Mouse (Mus musculus) left cerebral cortex, adult 2 months (tissue): ENCODE measurements around the gene Tnfsf9. TPM values are rescaled to one million over a fixed set of nuclear protein-coding genes. Genes with fewer than 3 reads are reported as not detected.
A peak's percentile ranks its signal among the peaks of the same experiment; 100 is the strongest.

Experiments
- DNase-seq, 2 experiments: peaks; one replicate each; pipeline ENCODE4 v3.0.0; 2021 to 2022; ENCODE audit warnings: low spot score in 2 of 2, mixed read lengths in 1 of 2; ENCODE audit errors: extremely low spot score in 1 of 2
- H3K27ac ChIP-seq: fragments of 200-600 bp; 2 replicates; pipeline ENCODE4 v1.8.1; 2022
- H3K4me3 ChIP-seq: fragments of 200-600 bp; 2 replicates; pipeline ENCODE4 v1.8.1; 2022
- CTCF ChIP-seq: fragments of 200-600 bp; IDR thresholded peaks from 2 replicates; pipeline ENCODE4 v1.8.1; 2022; ENCODE audit warnings: antibody characterized with exemption, mild to moderate bottlenecking, moderate library complexity
- intact Hi-C: fragments of 180-260 bp; cut with DNase I; formaldehyde crosslinking; loops from one replicate; pipeline ENCODE4 v1.15.1; 2025
- long read RNA-seq, 2 experiments: library from polyadenylated mRNA; stranded (forward); transcript quantifications; one replicate each; pipeline ENCODE4 v2.0.0; 2021; ENCODE audit warnings: borderline mapping rate in 2 of 2
- total RNA-seq, 2 experiments: library from RNA; stranded (reverse); gene quantifications; 2 replicates each; pipeline ENCODE4 v1.2.3; 2021

Tnfsf9 gene
- under 1 TPM; 0.27 to 0.44 TPM for total RNA-seq
- long read RNA-seq, experiment 1, partial matches to known transcripts, result 0 of 3 reads
- long read RNA-seq, experiment 1, other reads (novel, unspliced or antisense), result 1 of 3 reads
- long read RNA-seq, experiment 2, result 0 reads

GRCm38 (mm10) chr17:57105181-57106034 lies at the start of gene Tnfsf9:
Gene Tnfsf9, plus strand, starts transcription at chr17:57105325.
- peak in 1 of 2 experiments; percentile 21 for DNase-seq
- no peak for TF ChIP-seq CTCF
- intact Hi-C loops, result loop anchor here (2.0 kb wide), 1 partner anchor 61 kb away; no protein-coding TSS in a partner anchor
- Histone ChIP-seq H3K27ac (no peak within 1 kb of the TSS), H3K4me3 (peak within 1 kb of the TSS; percentile 68)

- no peak overlapping the region for H3K27ac ChIP-seq
- no peak for DNase-seq
- no peak overlapping the region for H3K4me3 ChIP-seq
- intact Hi-C loops, result no loop called here
- no peak for TF ChIP-seq CTCF
These were observed 48.9 kb upstream of the Tnfsf9 start for GRCm38 (mm10) chr17:57056246-57056645.

DNA sequence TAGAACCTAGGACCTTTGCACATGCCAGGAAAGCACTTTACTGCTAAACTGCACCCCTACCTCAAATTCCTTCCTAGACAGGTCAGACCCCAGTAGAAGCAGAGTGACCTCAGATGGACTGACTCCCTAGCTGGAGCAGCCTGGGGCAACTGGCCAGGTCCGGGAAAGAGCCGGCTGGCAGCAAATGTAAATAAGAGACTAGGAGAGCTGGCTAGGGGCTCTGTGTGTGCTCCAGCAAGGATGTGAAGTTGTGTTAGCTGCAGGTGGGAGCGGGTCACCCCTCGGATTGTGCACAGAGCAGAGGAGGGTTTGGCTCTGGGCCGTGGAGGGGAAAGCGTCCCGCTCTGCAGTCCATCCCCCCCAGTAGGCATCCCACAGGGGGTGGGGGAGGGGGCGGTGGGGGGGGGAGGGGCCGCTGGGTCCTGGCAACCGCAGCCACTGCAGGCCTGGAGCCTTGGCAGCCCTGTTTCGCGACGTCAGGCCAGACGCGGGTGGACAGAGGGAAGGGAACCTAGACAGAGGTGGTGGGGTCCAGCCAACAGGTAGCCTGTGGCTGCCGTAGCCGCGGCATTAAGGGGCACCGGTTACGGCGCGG lies 46.1 kb upstream of the Tnfsf9 start, which contains the start of gene Crb3:
TSS of gene Crb3 (plus strand) at position 215 of the 595 bp plus-strand sequence.
- TF ChIP-seq CTCF, result no peak
- DNase-seq, result peak in 1 of 2 experiments; percentile 33
- peak within 1 kb of the TSS; percentile 97 for H3K4me3 ChIP-seq
- H3K27ac ChIP-seq, result peak within 1 kb of the TSS; percentile 92
- intact Hi-C loops, result loop anchor here (1.0 kb wide), 1 partner anchor 68 kb away; no protein-coding TSS in a partner anchor

- peak within 1 kb of the TSS; percentile 97 for H3K4me3 ChIP-seq
- no peak for TF ChIP-seq CTCF
- peak within 1 kb of the TSS; percentile 92 for H3K27ac ChIP-seq
- intact Hi-C loops, result no loop called here
- peak; percentile 74 to 79 for DNase-seq
These were observed 45.6 kb upstream of the Tnfsf9 start, which contains the start of gene Slc25a23 for GRCm38 (mm10) chr17:57059486-57059977. Gene Slc25a23, minus strand, starts transcription at chr17:57059863.

GRCm38 (mm10) chr17:57060231-57060801 lies 44.8 kb upstream of the Tnfsf9 start:
- DNase-seq, result peak; percentile 93 to 95
- peak overlapping the region; percentile 97 for H3K4me3 ChIP-seq
- intact Hi-C loops, result loop anchor here (1.0 to 2.0 kb wide), 3 partner anchors 27 to 186 kb away; partner anchors contain the start of gene Tubb4a
- H3K27ac ChIP-seq, result peak overlapping the region; percentile 92
- TF ChIP-seq CTCF, result peak; percentile 78

GRCm38 (mm10) chr17:57061069-57061468 lies 44.1 kb upstream of the Tnfsf9 start:
- H3K27ac ChIP-seq, result no peak overlapping the region
- H3K4me3 ChIP-seq, result peak overlapping the region; percentile 97; the same call in 1 of the 2 replicates
- intact Hi-C loops, result loop anchor here (2.0 kb wide), 1 partner anchor 186 kb away; no protein-coding TSS in a partner anchor
- TF ChIP-seq CTCF, result no peak
- DNase-seq, result no peak

DNA sequence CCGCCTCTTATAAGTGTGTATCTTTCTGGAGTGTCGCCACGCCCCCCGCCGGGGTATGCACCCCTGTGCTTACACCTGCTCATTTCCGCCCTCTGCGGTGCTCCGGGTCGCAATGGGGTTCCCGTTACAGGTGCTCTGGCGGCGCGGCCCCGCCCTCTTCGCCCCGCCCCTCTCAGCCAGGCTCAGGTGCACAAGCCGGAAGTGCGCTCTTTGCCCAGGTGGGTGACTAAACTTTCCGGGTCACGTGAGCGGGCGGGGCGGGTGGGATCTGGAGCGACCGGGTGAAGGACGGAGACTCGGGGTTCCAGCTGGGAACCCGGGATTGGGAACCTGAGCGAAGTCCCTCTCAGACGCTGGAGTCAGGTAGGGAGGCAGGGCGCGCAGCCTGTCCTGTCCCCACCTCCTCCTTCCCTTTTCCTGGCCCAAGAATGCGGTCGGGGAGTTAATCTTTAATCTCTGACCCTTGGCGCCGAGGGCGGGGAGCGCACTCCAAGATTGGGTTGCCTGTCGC lies 43.1 kb upstream of the Tnfsf9 start:
- no peak overlapping the region for H3K4me3 ChIP-seq
- no peak for DNase-seq
- intact Hi-C loops, result no loop called here
- H3K27ac ChIP-seq, result no peak overlapping the region
- TF ChIP-seq CTCF, result no peak

- intact Hi-C loops, result no loop called here
- H3K4me3 ChIP-seq, result no peak overlapping the region
- TF ChIP-seq CTCF, result no peak
- DNase-seq, result no peak
- no peak overlapping the region for H3K27ac ChIP-seq
These were observed 42.6 kb upstream of the Tnfsf9 start for GRCm38 (mm10) chr17:57062548-57062947.

DNA sequence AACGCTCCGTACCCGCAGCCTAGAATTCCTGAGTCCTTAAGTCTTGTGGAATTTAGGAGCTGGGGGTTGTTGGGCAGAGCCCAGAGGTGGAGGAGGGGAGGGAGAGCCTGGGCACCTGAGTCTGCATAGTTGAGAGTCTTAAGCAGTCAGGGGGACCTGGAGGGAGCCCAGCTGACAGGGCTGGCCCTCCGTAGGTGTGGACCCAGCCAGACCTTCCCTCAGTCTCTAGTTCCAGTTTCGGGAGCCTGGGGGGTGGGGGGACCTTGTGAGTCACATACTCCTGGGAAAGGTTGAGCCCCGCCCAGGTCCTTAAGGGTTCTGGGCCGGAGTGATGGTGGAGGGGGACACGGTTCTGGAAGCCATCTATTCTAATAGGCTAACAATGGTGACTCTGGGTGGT lies 42.1 kb upstream of the Tnfsf9 start:
- TF ChIP-seq CTCF, result no peak
- intact Hi-C loops, result no loop called here
- Histone ChIP-seq H3K27ac (no peak overlapping the region), H3K4me3 (no peak overlapping the region)
- no peak for DNase-seq

- intact Hi-C loops, result no loop called here
- DNase-seq, result no peak
- no peak overlapping the region for H3K27ac ChIP-seq
- no peak for TF ChIP-seq CTCF
- H3K4me3 ChIP-seq, result no peak overlapping the region
These were observed 38.2 kb upstream of the Tnfsf9 start for GRCm38 (mm10) chr17:57066908-57067307.

DNA sequence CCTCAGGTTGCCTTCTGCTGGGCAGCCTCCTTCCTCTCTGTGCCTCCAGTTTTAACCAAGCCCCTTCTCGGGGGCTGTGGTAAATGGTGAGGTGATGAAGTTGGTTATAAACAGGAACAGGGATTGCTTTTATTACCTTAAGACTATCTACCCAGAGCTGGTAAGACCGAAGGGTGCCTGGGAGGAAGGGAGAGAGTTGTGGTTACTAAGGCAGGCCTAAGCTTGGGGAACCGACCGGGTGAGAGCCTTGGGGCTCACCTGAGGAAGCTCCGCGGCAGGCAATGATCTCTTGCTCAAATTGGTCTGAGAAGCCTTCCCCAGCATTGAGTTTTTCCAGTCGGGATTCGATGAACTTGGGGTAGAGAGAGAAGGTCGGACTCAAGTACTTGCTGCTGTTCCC lies 34.9 kb upstream of the Tnfsf9 start:
- no peak for TF ChIP-seq CTCF
- intact Hi-C loops, result no loop called here
- no peak overlapping the region for H3K27ac ChIP-seq
- H3K4me3 ChIP-seq, result no peak overlapping the region
- no peak for DNase-seq
